ENCODE assay signal across 23 mouse cellular contexts in the genomic region with DNA sequence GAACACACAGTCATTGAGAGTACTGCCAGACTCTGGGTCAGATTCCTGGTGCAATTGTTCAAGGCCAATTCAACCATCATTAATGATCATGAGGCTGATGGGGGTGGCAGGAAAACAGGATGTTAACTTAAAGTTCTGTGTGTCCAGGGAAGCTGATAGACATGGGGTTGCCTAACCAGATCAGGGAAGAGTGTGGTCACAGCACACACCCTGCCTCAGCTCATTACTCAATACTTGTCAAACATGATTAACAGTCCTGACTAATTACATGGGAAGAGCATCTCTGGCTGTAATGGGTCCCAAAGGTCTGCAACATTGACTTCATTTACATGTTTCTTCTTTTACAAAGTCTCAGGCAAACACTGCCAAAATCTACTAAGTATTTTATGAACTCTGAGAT.
DNase-seq lines count a peak whose midpoint lies in the region; ATAC-seq and TF ChIP-seq lines count a peak whose summit lies in the region.
"Had no signal": no experiment of that assay in that cellular context is flagged by ENCODE, and none has a peak within 500 bp of the region (broad histone marks: within the 10 kb centered on the region; RNA-seq: fewer than 3 reads in every experiment).

No protein-coding gene starts in this region.

- peak; percentile 68 for ATAC-seq in common myeloid progenitor, adult 5-6 weeks (replicated peaks; ENCODE audit: low read depth, poor library complexity, severe bottlenecking)
- ATAC-seq in megakaryocyte, adult 5-6 weeks (ENCODE audit: poor library complexity, severe bottlenecking): peak; percentile 78
- no peak for ATAC-seq in midbrain, postnatal 0 days (ENCODE audit: low FRiP score)
- ATAC-seq: activated CD4-positive, CD25-positive, alpha-beta regulatory T cell, adult 4 months; forebrain, embryonic 13.5 days; forebrain, embryonic 15.5 days; forebrain, postnatal 0 days; Patski had no signal

- no peak overlapping the region for H3K4me3 ChIP-seq in midbrain, postnatal 0 days (ENCODE audit: low read depth, low read length)
- H3K4me3 ChIP-seq: embryonic facial prominence, embryonic 10.5 days; embryonic facial prominence, embryonic 12.5 days; forebrain, embryonic 13.5 days; forebrain, embryonic 15.5 days had no signal

- H3K4me2 ChIP-seq in midbrain, postnatal 0 days (ENCODE audit: low read depth, low read length, poor library complexity, severe bottlenecking): no peak overlapping the region
- H3K4me2 ChIP-seq: embryonic facial prominence, embryonic 12.5 days; forebrain, embryonic 13.5 days; forebrain, embryonic 15.5 days had no signal

- H3K27me3 ChIP-seq in midbrain, postnatal 0 days (ENCODE audit: insufficient read depth, low read length): no peaks in the 10 kb centered on the region
- H3K27me3 ChIP-seq: embryonic facial prominence, embryonic 12.5 days; forebrain, embryonic 13.5 days; forebrain, embryonic 15.5 days; Patski had no signal

- H3K27ac ChIP-seq in midbrain, postnatal 0 days (ENCODE audit: low read depth, low read length): no peak overlapping the region
- H3K27ac ChIP-seq: embryonic facial prominence, embryonic 10.5 days; embryonic facial prominence, embryonic 12.5 days; forebrain, embryonic 13.5 days; forebrain, embryonic 15.5 days had no signal

- no peak overlapping the region for H3K9ac ChIP-seq in midbrain, postnatal 0 days (replicated peaks; ENCODE audit: low read length, poor library complexity, severe bottlenecking)
- H3K9ac ChIP-seq: embryonic facial prominence, embryonic 12.5 days; forebrain, embryonic 13.5 days; forebrain, embryonic 15.5 days; forebrain, postnatal 0 days had no signal

- H3K4me1 ChIP-seq in midbrain, postnatal 0 days (ENCODE audit: insufficient read depth, low read length): no peaks in the 10 kb centered on the region
- H3K4me1 ChIP-seq: embryonic facial prominence, embryonic 10.5 days; embryonic facial prominence, embryonic 12.5 days; forebrain, embryonic 13.5 days; forebrain, embryonic 15.5 days had no signal

- no peaks in the 10 kb centered on the region for H3K9me3 ChIP-seq in midbrain, postnatal 0 days (ENCODE audit: low read length)
- H3K9me3 ChIP-seq: embryonic facial prominence, embryonic 10.5 days; embryonic facial prominence, embryonic 12.5 days; forebrain, embryonic 13.5 days; forebrain, embryonic 15.5 days had no signal

- TF ChIP-seq CTCF in midbrain, postnatal 0 days (IDR thresholded peaks at IDR 0.05): no peak

- H3K36me3 ChIP-seq in midbrain, postnatal 0 days (ENCODE audit: insufficient read depth, low read length): no peaks in the 10 kb centered on the region
- H3K36me3 ChIP-seq: embryonic facial prominence, embryonic 10.5 days; embryonic facial prominence, embryonic 12.5 days; forebrain, embryonic 15.5 days had no signal

- DNase-seq in 416B (ENCODE audit: low read depth): peak; percentile 27
- DNase-seq in retina, embryonic 14.5 days (ENCODE audit: low spot score): peak; percentile 39
- DNase-seq in spleen, adult 12 weeks (ENCODE audit: low spot score): no peak
- no peak for DNase-seq in kidney, postnatal 25 days
- DNase-seq in kidney, adult 9 months: no peak
- no peak for DNase-seq in midbrain, postnatal 0 days (ENCODE audit: low spot score)
- DNase-seq: adrenal gland, adult 2 months; adrenal gland, postnatal 10 days; adrenal gland, postnatal 25 days; cerebellum, adult 11 months; cerebellum, adult 18-20 months; cerebellum, adult 8-10 months; cerebellum, adult 9-11 months; cerebellum, postnatal 36 days; forebrain, postnatal 0 days had no signal

Comparison
In these comparisons a context has a peak if more than half of its experiments do, and no peak if none do; other contexts are left out.
1. DNase-seq: peak in 416B (single experiment) and retina, embryonic 14.5 days (single experiment); none in spleen, adult 12 weeks (single experiment), kidney, postnatal 25 days (0 of 2), kidney, adult 9 months (single experiment) and midbrain, postnatal 0 days (single experiment).